Mouse (Mus musculus) embryonic facial prominence, embryonic 11.5 days (tissue): ENCODE data around the gene Eps8l3. TPM values are rescaled to one million over a fixed set of nuclear protein-coding genes. Genes with fewer than 3 reads are reported as not detected.
A peak's percentile ranks its signal among the peaks of the same experiment; 100 is the strongest.

Source experiments
- ATAC-seq: fragments of 200-750 bp; cut with Nextera tagmentation; replicated peaks from 2 replicates; pipeline ENCODE4 v1.8.0; 2017; ENCODE audit warnings: low read depth; ENCODE audit not compliant: insufficient number of reproducible peaks, low FRiP score, low TSS enrichment
- DNase-seq: peaks from one replicate; pipeline ENCODE4 v3.0.0-alpha.2; 2015; ENCODE audit warnings: low spot score
- H3K27ac ChIP-seq: fragments of 300-500 bp; sonication (generic); replicated peaks from 2 replicates; pipeline ENCODE4 v1.5.1; 2014; ENCODE audit warnings: mild to moderate bottlenecking, low read depth, low read length, control low read depth
- H3K27me3 ChIP-seq: fragments of 300-500 bp; sonication (generic); 2 replicates; pipeline ENCODE4 v1.6.1; 2014; ENCODE audit warnings: mild to moderate bottlenecking, low read length, moderate library complexity, mixed read lengths; ENCODE audit not compliant: control insufficient read depth, insufficient read depth
- H3K36me3 ChIP-seq: fragments of 300-500 bp; sonication (generic); replicated peaks from 2 replicates; pipeline ENCODE4 v1.6.1; 2014; ENCODE audit warnings: low read depth, mild to moderate bottlenecking, low read length, moderate library complexity, mixed read lengths; ENCODE audit not compliant: control insufficient read depth, insufficient read depth
- H3K4me1 ChIP-seq: fragments of 300-500 bp; sonication (generic); 2 replicates; pipeline ENCODE4 v1.6.1; 2014; ENCODE audit warnings: low read length, mixed read lengths; ENCODE audit not compliant: control insufficient read depth, insufficient read depth
- H3K4me2 ChIP-seq: fragments of 300-500 bp; sonication (generic); 2 replicates; pipeline ENCODE4 v1.6.1; 2014; ENCODE audit warnings: low read depth, mild to moderate bottlenecking, control low read depth, low read length, moderate library complexity
- H3K4me3 ChIP-seq: fragments of 300-500 bp; sonication (generic); 2 replicates; pipeline ENCODE4 v1.5.1; 2014; ENCODE audit warnings: low read depth, low read length, control low read depth
- H3K9ac ChIP-seq: fragments of 300-500 bp; sonication (generic); replicated peaks from 2 replicates; pipeline ENCODE4 v1.6.1; 2014; ENCODE audit warnings: mild to moderate bottlenecking, control low read depth, low read length
- H3K9me3 ChIP-seq: fragments of 300-500 bp; sonication (generic); replicated peaks from 2 replicates; pipeline ENCODE4 v1.6.1; 2016; ENCODE audit warnings: mild to moderate bottlenecking, low read length, inconsistent platforms, mixed read lengths; ENCODE audit not compliant: control insufficient read depth
- WGBS: fragments of 180-500 bp; shearing (Covaris S2); extraction: QIAGEN DNeasy Blood & Tissue Kit; methylation state at CpG from one replicate; pipeline ENCODE4 v1.1.7; 2014; 5-methylcytosine and 5-hydroxymethylcytosine counted together
- polyA plus RNA-seq: library from polyadenylated mRNA; unstranded; fragments of >200 nt; fragmentation: Nextera tagmentation; extraction: Ambion mirVana; gene quantifications from 2 replicates; pipeline ENCODE4 v1.2.1, GENCODE M21; 2014

Eps8l3 gene
- polyA plus RNA-seq, 1 experiment from 2014 or later = not detected

DNA sequence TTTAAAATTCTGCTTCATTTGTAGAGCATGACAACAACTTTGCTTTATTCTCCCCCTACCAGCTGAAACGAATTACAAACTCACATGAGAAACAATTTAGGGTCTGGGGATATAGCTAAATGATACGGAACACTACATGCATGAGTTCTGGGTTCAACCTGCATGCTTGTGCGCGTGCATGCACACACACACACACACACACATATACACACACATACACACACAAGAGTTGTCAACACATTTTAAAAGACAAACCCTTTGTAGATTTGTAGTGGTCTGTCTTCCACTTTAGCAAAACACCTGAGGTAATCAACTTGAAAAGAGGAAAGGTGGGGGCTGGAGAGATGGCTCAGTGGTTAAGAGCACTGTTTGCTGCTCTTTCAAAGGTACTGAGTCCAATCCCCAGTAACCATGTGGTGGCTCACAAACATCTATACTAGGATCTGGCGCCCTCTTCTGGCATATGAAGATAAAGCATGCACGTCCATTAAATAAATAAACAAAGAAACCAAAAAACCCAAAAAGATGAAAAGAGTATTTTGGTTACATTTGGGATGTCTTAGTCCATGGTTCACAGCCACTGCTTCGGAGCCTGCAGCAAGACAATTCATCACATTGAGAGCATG is 40.9 kb downstream of the Eps8l3 start:
- H3K9me3 ChIP-seq = no peaks in the 10 kb centered on the region
- no peak overlapping the region for H3K27ac ChIP-seq
- no peaks in the 10 kb centered on the region for H3K27me3 ChIP-seq
- WGBS = 60% methylated on average over 7 of the region's 7 CpGs
- H3K4me1 ChIP-seq = no peaks in the 10 kb centered on the region
- no peak overlapping the region for H3K9ac ChIP-seq
- DNase-seq = peak; percentile 77
- ATAC-seq = no peak
- no peak overlapping the region for H3K4me2 ChIP-seq
- H3K4me3 ChIP-seq = no peak overlapping the region
- H3K36me3 ChIP-seq = no peaks in the 10 kb centered on the region

DNA sequence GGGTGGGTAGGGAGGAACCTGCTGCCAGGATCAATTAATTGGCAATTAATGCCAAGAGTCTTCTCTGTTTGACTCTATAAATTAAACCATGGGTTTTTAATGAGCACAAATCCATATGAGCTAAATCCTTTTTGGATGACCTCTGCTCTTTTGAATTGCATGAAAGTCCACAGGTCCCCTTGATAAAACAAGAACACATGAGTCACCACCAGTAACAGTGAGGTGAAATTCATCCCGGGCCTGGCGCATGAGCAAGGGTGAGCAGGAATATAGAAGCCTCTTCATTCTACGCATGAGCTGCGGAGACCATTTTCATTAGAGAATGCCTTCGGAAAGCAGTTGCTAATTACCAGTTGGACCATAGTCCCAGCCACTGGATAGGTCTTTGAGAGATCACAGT is 43.3 kb downstream of the Eps8l3 start:
- DNase-seq (no peak), ATAC-seq (no peak)
- H3K4me1 ChIP-seq = no peaks in the 10 kb centered on the region
- 92% methylated on average over 5 of the region's 5 CpGs for whole genome bisulfite sequencing
- no peaks in the 10 kb centered on the region for H3K27me3 ChIP-seq
- no peaks in the 10 kb centered on the region for H3K36me3 ChIP-seq
- H3K27ac ChIP-seq = no peak overlapping the region
- H3K4me3 ChIP-seq = no peak overlapping the region
- no peak overlapping the region for H3K9ac ChIP-seq
- H3K9me3 ChIP-seq = no peaks in the 10 kb centered on the region
- H3K4me2 ChIP-seq = no peak overlapping the region

- no peak overlapping the region for H3K27ac ChIP-seq
- no peaks in the 10 kb centered on the region for H3K9me3 ChIP-seq
- no peak overlapping the region for H3K9ac ChIP-seq
- H3K27me3 ChIP-seq = no peaks in the 10 kb centered on the region
- no peak overlapping the region for H3K4me2 ChIP-seq
- H3K4me1 ChIP-seq = no peaks in the 10 kb centered on the region
- DNase-seq = no peak
- H3K36me3 ChIP-seq = no peaks in the 10 kb centered on the region
- no peak overlapping the region for H3K4me3 ChIP-seq
- 92% methylated on average over 3 of the region's 3 CpGs for WGBS
- ATAC-seq = no peak
Observed at GRCm38 (mm10) chr3:107925335-107925734, 48.3 kb downstream of the Eps8l3 start.

GRCm38 (mm10) chr3:107927841-107928240 is 50.8 kb downstream of the Eps8l3 start:
- H3K9me3 ChIP-seq = no peaks in the 10 kb centered on the region
- H3K4me2 ChIP-seq = no peak overlapping the region
- no peaks in the 10 kb centered on the region for H3K36me3 ChIP-seq
- H3K27ac ChIP-seq = no peak overlapping the region
- DNase-seq (no peak), ATAC-seq (no peak)
- H3K9ac ChIP-seq = no peak overlapping the region
- no peaks in the 10 kb centered on the region for H3K27me3 ChIP-seq
- no peaks in the 10 kb centered on the region for H3K4me1 ChIP-seq
- H3K4me3 ChIP-seq = no peak overlapping the region
- WGBS = 81% methylated on average over 3 of the region's 3 CpGs

DNA sequence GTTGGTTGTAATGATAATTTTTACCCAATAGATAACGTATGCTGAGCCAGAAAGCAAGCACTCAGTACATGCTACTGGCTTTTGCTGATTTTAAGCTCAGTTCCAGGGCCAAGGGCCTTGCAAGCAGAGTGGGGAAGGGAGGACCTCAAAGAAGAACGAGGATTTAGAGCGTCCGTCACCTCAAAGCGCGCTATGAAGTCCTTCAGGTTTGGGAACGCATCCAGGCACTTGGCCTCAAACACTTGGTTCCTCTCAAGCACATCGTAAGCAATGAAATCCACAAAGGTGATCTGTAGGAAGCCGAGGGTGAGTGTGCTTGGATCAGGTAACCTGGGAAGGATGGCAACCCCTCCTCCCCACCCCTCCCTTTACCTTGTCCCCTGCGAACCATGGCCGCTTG is 51.7 kb downstream of the Eps8l3 start:
- Histone ChIP-seq H3K36me3 (no peaks in the 10 kb centered on the region), H3K4me1 (no peaks in the 10 kb centered on the region), H3K4me2 (no peak overlapping the region), H3K9ac (no peak overlapping the region), H3K27me3 (no peaks in the 10 kb centered on the region), H3K27ac (no peak overlapping the region), H3K4me3 (no peak overlapping the region), H3K9me3 (no peaks in the 10 kb centered on the region)
- ATAC-seq (no peak), DNase-seq (no peak)
- WGBS = 88% methylated on average over 11 of the region's 11 CpGs

GRCm38 (mm10) chr3:107929243-107929642 is 52.2 kb downstream of the Eps8l3 start:
- Histone ChIP-seq H3K27me3 (no peaks in the 10 kb centered on the region), H3K9ac (no peak overlapping the region), H3K9me3 (no peaks in the 10 kb centered on the region), H3K4me2 (no peak overlapping the region), H3K4me3 (no peak overlapping the region), H3K27ac (no peak overlapping the region), H3K4me1 (no peaks in the 10 kb centered on the region), H3K36me3 (no peaks in the 10 kb centered on the region)
- no peak for ATAC-seq
- WGBS = 81% methylated on average over 4 of the region's 4 CpGs
- DNase-seq = no peak

GRCm38 (mm10) chr3:107929731-107930130 is 52.7 kb downstream of the Eps8l3 start:
- H3K9me3 ChIP-seq = no peaks in the 10 kb centered on the region
- H3K9ac ChIP-seq = no peak overlapping the region
- no peaks in the 10 kb centered on the region for H3K27me3 ChIP-seq
- DNase-seq (no peak), ATAC-seq (no peak)
- no peak overlapping the region for H3K4me2 ChIP-seq
- no peaks in the 10 kb centered on the region for H3K4me1 ChIP-seq
- no peak overlapping the region for H3K27ac ChIP-seq
- H3K4me3 ChIP-seq = no peak overlapping the region
- WGBS = 94% methylated on average over 4 of the region's 4 CpGs
- H3K36me3 ChIP-seq = no peaks in the 10 kb centered on the region

DNA sequence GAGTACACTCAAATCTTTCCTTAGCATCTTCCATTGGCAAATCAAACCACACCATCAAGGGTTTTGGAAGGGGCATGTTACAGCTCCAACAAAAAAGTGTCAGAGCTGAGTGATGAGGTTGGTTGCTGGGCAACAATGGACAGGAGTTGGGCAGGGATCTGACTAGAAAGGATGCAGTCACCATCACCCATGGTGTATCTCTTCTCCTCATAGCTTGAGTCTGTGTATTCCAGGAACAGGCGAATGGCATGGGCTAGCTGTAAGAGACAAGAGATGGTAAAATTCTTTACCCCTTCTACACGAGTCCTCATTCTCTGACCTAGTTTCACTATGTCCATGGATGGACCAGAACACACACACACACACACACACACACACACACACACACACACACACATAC is 54.1 kb downstream of the Eps8l3 start:
- 85% methylated on average over 2 of the region's 2 CpGs for WGBS
- DNase-seq = no peak
- ATAC-seq = no peak; the same call in 1 of the 2 replicates

More for the DNA sequence above, 54.1 kb downstream of the Eps8l3 start:
- peak overlapping the region; percentile 34 for H3K4me2 ChIP-seq
- peak overlapping the region; percentile 58 for H3K9ac ChIP-seq
- H3K27ac ChIP-seq = no peak overlapping the region; the same call in 1 of the 2 replicates
- no peaks in the 10 kb centered on the region for H3K27me3 ChIP-seq
- no peaks in the 10 kb centered on the region for H3K36me3 ChIP-seq
- H3K4me1 ChIP-seq = no peaks in the 10 kb centered on the region
- H3K9me3 ChIP-seq = no peaks in the 10 kb centered on the region
- H3K4me3 ChIP-seq = peak overlapping the region; percentile 21; the same call in 1 of the 2 replicates
